Mouse (Mus musculus) CH12.LX (cell line): ENCODE measurements around the gene Asb18.

Source experiments
- CHD2 ChIP-seq: IDR thresholded peaks from 2 replicates; pipeline ENCODE4 v1.6.1; 2011; ENCODE audit warnings: low read length, improper control_type of control experiment
- CTCF ChIP-seq, 2 experiments: IDR thresholded peaks in 1 of 2; conservative IDR thresholded peaks in 1 of 2; 2 replicates each; pipeline ENCODE4 v1.5.1; 2011 to 2012; ENCODE audit warnings: low read depth in 2 of 2, low read length in 2 of 2, improper control_type of control experiment in 1 of 2, inconsistent platforms in 1 of 2, mild to moderate bottlenecking in 1 of 2, moderate library complexity in 1 of 2
- ELF1 ChIP-seq: IDR thresholded peaks from 2 replicates; pipeline ENCODE4 v1.6.1; 2014; ENCODE audit warnings: low read depth, mild to moderate bottlenecking, inconsistent platforms, low read length, improper control_type of control experiment
- EP300 ChIP-seq: IDR thresholded peaks from 2 replicates; pipeline ENCODE4 v1.6.1; 2011; ENCODE audit warnings: low read length, improper control_type of control experiment
- MEF2A ChIP-seq: IDR thresholded peaks from 2 replicates; pipeline ENCODE4 v1.6.1; 2014; ENCODE audit warnings: low read depth, mild to moderate bottlenecking, inconsistent platforms, low read length, improper control_type of control experiment, borderline replicate concordance
- NRF1 ChIP-seq: IDR thresholded peaks from 2 replicates; pipeline ENCODE4 v1.6.1; 2014; ENCODE audit warnings: low read depth, mild to moderate bottlenecking, inconsistent platforms, low read length, improper control_type of control experiment, moderate library complexity
- POLR2A ChIP-seq: IDR thresholded peaks from 2 replicates; pipeline ENCODE4 v1.6.1; 2011; ENCODE audit warnings: low read depth, mild to moderate bottlenecking, improper control_type of control experiment, low read length
- SMC3 ChIP-seq: IDR thresholded peaks from 2 replicates; pipeline ENCODE4 v1.6.1; 2011; ENCODE audit warnings: low read depth, low read length, improper control_type of control experiment
- TBP ChIP-seq: conservative IDR thresholded peaks from 2 replicates; pipeline ENCODE4 v1.6.1; 2011; ENCODE audit warnings: low read depth, low read length, improper control_type of control experiment
- USF1 ChIP-seq: IDR thresholded peaks from 2 replicates; pipeline ENCODE4 v1.6.1; 2014; ENCODE audit warnings: low read depth, mild to moderate bottlenecking, inconsistent platforms, low read length, improper control_type of control experiment
- ZNF384 ChIP-seq: IDR thresholded peaks from 2 replicates; pipeline ENCODE4 v1.6.1; 2012; ENCODE audit warnings: low read depth, low read length, improper control_type of control experiment, inconsistent platforms

GRCm38 (mm10) chr1:89999858-90000257 is 14.6 kb downstream of the Asb18 start:
- TF ChIP-seq ZNF384 = no peak
- TF ChIP-seq POLR2A = no peak
- no peak for TF ChIP-seq ELF1
- no peak for TF ChIP-seq EP300
- no peak for TF ChIP-seq MEF2A
- no peak for TF ChIP-seq CTCF (conservative IDR thresholded peaks at IDR 0.05 in 1 of 2, IDR thresholded peaks at IDR 0.05 in 1 of 2; ENCODE audit: low read depth in 2 of 2, low read length in 2 of 2)
- no peak for TF ChIP-seq USF1
- TF ChIP-seq SMC3 = no peak
- TF ChIP-seq CHD2 = no peak
- no peak for TF ChIP-seq TBP
- TF ChIP-seq NRF1 = no peak
